Mouse (Mus musculus) testis, adult 2 months (tissue): ENCODE data around the gene Spty2d1.

Source experiments
- CTCF ChIP-seq: fragments of 200-500 bp; IDR thresholded peaks from 2 replicates; pipeline ENCODE4 v1.5.1; 2012; ENCODE audit warnings: low read depth, mild to moderate bottlenecking, inconsistent platforms, low read length, moderate library complexity; ENCODE audit not compliant: control insufficient read depth, insufficient read depth, insufficient replicate concordance
- POLR2A ChIP-seq: fragments of 200-500 bp; IDR thresholded peaks from 2 replicates; pipeline ENCODE4 v1.6.1; 2012; ENCODE audit warnings: low read depth, mild to moderate bottlenecking, inconsistent platforms, low read length, moderate library complexity; ENCODE audit not compliant: control insufficient read depth

DNA sequence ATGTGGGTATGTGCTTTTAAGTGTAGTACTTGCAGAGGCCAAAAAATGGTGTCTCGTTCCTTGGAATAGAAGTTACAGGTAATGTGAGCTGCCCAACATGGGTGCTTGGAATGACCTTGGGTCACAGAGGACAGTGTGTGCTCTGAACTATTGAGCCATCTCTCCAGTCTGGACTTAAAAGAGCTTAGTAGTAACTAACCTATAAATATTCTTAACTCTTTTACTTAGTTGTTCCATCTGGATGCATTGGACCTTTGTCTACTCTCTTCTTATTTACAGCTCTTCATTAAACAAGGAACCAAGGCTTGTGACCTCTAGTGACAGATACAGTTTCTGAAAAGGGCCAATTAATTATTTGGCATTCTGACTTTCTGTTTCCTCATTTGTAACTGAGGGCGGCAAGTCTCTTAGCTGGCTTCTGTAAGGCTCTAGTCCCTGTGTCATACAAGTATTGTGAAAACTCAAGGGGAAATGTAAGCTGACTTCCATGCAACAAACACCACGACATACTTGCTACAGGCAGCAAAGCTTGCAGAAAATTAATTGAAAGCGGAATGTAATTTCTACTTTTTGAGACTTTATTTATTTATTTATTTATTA, 26.7 kb upstream of the Spty2d1 start:
- TF ChIP-seq POLR2A, result no peak
- no peak for TF ChIP-seq CTCF
